Mouse (Mus musculus) Patski (cell line): ENCODE data around the gene Hps3. TPM values are rescaled to one million over a fixed set of nuclear protein-coding genes. Genes with fewer than 3 reads are reported as not detected.

ENCODE experiments used
- ATAC-seq: fragments of 100-300 bp; one replicate; pipeline ENCODE4 v1.8.0; 2021
- CTCF ChIA-PET: fragments of 350-600 bp; sonication (Branson Sonifier 250); formaldehyde crosslinking; loops from one replicate; lab custom pipeline; 2022; ENCODE audit warnings: inconsistent platforms; lab: Charles Lee
- POLR2A ChIA-PET: fragments of 350-600 bp; sonication (Branson Sonifier 250); formaldehyde crosslinking; loops from one replicate; lab custom pipeline; 2022; ENCODE audit warnings: antibody characterized with exemption, inconsistent platforms; lab: Charles Lee
- DNase-seq: peaks from one replicate; pipeline ENCODE4 v3.0.0-alpha.2; 2011; ENCODE audit warnings: low read depth, low spot score
- H3K27me3 ChIP-seq: fragments of 371-371 bp; one replicate; pipeline ENCODE4 v1.5.1; 2021
- CTCF ChIP-seq: fragments of 100-300 bp; IDR thresholded peaks from one replicate; pipeline ENCODE4 v1.5.1; 2021
- in situ Hi-C: fragments of 300-500 bp; cut with MboI; formaldehyde crosslinking; loops from 3 replicates; pipeline ENCODE4 v1.11.1; 2018; ENCODE audit warnings: low pct_unique_long_range_greater_than_20kb, mixed read lengths
- polyA plus RNA-seq: library from polyadenylated mRNA; unstranded; gene quantifications from one replicate; pipeline ENCODE4 v1.2.3, GENCODE M21; 2021

The Hps3 gene
- polyA plus RNA-seq, 1 experiment from 2014 or later, result 20.6 TPM

DNA sequence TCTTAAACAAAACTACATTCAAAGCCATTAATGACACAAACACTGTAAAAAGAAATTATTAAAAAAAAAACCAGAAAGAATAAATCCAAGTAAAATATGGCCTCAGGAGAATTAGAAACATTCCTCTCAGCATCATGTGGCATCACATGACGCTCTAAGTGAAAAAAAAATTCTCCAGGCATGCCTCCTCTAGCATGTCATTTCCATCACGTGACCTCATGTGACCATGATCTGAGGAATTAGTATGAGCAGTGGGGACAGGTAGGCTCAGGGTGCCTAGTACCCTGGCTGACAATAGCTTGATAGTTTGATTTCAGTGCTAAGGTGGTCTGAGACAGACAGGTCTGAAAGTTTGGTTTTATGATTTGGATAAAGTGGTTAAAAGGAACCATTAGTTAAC, 54.0 kb downstream of the Hps3 start:
- no peak for DNase-seq
- ChIA-PET CTCF (interaction anchor here (0.9 to 1.8 kb wide), 3 partner anchors 10 to 76 kb away, joined by 3 to 6 read pairs (median 5); no protein-coding TSS in a partner anchor), POLR2A (interaction anchor here (0.6 kb wide), 1 partner anchor 17 kb away, joined by 11 read pairs; no protein-coding TSS in a partner anchor)
- ATAC-seq, result no peak
- TF ChIP-seq CTCF, result no peak
- no peaks in the 10 kb centered on the region for H3K27me3 ChIP-seq
- in situ Hi-C loops, result no loop called here

DNA sequence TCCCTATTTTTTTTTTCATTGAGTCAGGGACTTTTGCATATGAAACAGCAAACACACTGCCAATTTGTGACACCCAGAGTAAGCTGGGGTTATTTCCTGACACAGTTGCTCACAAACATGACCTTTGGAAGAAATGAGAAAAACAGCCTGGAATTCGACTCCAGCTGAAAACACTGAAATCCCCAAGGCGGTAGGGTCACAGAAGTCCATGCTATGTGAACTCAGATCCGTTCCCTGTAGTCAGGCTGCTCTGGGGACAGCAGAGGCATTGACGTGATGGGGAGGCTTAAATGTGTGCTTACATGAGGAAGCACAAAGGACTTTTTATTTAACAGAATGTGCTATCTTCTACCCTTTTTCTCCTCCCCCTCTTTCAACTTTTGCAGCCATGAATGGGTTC, 56.6 kb downstream of the Hps3 start:
- no peaks in the 10 kb centered on the region for H3K27me3 ChIP-seq
- no peak for DNase-seq
- ATAC-seq, result no peak
- in situ Hi-C loops, result no loop called here
- CTCF ChIA-PET, result interaction anchor here (1.3 kb wide), 1 partner anchor 21 kb away, joined by 3 read pairs; no protein-coding TSS in a partner anchor
- TF ChIP-seq CTCF, result no peak
- POLR2A ChIA-PET, result no interaction called here

DNA sequence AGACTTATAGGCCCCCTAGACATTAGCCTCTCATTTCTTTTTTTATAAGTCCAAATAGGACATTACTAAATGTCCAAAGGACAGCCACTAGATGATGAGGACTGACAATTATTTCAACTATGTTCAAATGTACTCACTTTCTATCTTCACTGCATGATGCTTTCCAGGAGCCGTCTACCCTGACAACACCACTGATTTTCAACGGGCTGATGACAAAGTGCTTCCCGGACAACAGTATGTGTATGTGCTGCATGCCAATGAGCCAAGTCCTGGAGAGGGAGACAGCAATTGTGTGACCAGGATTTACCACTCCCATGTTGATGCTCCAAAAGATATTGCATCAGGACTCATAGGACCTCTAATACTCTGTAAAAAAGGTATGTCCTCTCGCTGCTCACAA, 69.0 kb downstream of the Hps3 start:
- in situ Hi-C loops, result loop anchor here (10.0 kb wide), 1 partner anchor 61 kb away; no protein-coding TSS in a partner anchor
- no peak for TF ChIP-seq CTCF
- POLR2A ChIA-PET, result no interaction called here
- CTCF ChIA-PET, result interaction anchor here (1.6 kb wide), 1 partner anchor 10 kb away, joined by 3 read pairs; no protein-coding TSS in a partner anchor
- no peak for ATAC-seq
- H3K27me3 ChIP-seq, result no peaks in the 10 kb centered on the region
- DNase-seq, result no peak

DNA sequence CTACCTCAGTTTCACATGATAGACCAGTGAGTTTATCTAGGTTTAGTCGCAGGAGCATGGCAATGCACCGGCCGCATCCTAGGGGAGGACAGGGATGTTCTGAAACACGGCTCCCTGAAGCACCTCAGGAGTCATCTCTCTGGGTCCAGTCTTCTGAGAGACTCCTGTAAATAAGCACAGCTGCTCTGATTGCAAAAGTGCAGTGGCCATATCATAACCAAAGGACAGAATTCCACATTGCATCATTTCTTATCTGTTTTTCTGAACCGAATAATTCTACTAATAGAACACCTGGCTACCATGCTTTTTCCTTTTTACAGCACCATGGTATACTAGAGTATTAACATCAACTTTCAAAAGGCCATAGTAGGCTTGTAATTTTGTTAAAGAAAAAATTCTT, 69.9 kb downstream of the Hps3 start:
- in situ Hi-C loops, result loop anchor here (10.0 kb wide), 1 partner anchor 60 kb away; no protein-coding TSS in a partner anchor
- POLR2A ChIA-PET, result no interaction called here
- DNase-seq, result no peak
- CTCF ChIA-PET, result interaction anchor here (1.6 kb wide), 2 partner anchors 11 to 15 kb away, joined by 3 read pairs; no protein-coding TSS in a partner anchor
- no peaks in the 10 kb centered on the region for H3K27me3 ChIP-seq
- no peak for ATAC-seq
- no peak for TF ChIP-seq CTCF

DNA sequence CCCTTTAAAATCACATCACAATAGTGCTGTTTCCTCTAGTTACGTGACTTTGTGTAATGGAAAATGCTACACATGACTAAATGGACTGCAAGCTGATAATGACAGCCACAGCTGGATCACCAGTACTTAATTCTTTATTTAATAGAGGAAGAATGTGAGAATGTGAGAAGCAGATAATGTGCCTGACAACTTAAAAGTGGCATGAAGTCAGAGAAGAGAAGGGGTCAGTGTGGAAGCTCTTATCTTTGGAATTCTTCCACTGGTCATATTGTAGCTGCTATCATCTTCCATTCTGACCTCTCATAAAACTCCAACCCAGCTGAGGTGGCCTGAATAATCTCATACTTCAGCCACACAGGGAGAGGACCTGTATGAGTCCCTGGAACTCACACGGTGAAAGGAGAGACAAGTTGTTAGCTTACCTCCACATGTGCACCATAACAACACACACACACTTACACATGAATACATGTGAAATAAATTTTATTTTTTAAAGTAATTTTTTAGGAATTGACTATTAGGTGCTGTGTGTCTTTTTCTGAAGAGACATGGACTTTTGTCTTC, 70.4 kb downstream of the Hps3 start:
- TF ChIP-seq CTCF, result no peak
- CTCF ChIA-PET, result interaction anchor here (1.6 kb wide), 2 partner anchors 11 to 15 kb away, joined by 3 read pairs; no protein-coding TSS in a partner anchor

GRCm38 (mm10) chr3:19962769-19963513, 72.2 kb downstream of the Hps3 start:
- H3K27me3 ChIP-seq, result no peaks in the 10 kb centered on the region
- ChIA-PET CTCF (interaction anchor here (0.7 to 2.1 kb wide), 5 partner anchors 8 to 25 kb away, joined by 3 to 9 read pairs (median 3); no protein-coding TSS in a partner anchor), POLR2A (interaction anchor here (0.5 to 0.9 kb wide), 2 partner anchors 9 to 53 kb away, joined by 3 read pairs; no protein-coding TSS in a partner anchor)
- DNase-seq (no peak), ATAC-seq (no peak)
- in situ Hi-C loops, result loop anchor here (10.0 kb wide), 1 partner anchor 58 kb away; no protein-coding TSS in a partner anchor
- TF ChIP-seq CTCF, result no peak

More for the DNA sequence above, 70.4 kb downstream of the Hps3 start:
- ATAC-seq, result no peak
- H3K27me3 ChIP-seq, result no peaks in the 10 kb centered on the region
- POLR2A ChIA-PET, result interaction anchor here (1.1 kb wide), 1 partner anchor 11 kb away, joined by 6 read pairs; no protein-coding TSS in a partner anchor
- in situ Hi-C loops, result loop anchor here (10.0 kb wide), 1 partner anchor 60 kb away; no protein-coding TSS in a partner anchor
- DNase-seq, result no peak

GRCm38 (mm10) chr3:19961341-19961740, 73.8 kb downstream of the Hps3 start:
- ChIA-PET POLR2A (no interaction called here), CTCF (interaction anchor here (0.7 to 1.9 kb wide), 4 partner anchors 10 to 63 kb away, joined by 3 to 5 read pairs (median 4); no protein-coding TSS in a partner anchor)
- DNase-seq, result no peak
- TF ChIP-seq CTCF, result no peak
- no peak for ATAC-seq
- in situ Hi-C loops, result loop anchor here (10.0 kb wide), 1 partner anchor 57 kb away; no protein-coding TSS in a partner anchor
- no peaks in the 10 kb centered on the region for H3K27me3 ChIP-seq

GRCm38 (mm10) chr3:19960570-19961114, 74.5 kb downstream of the Hps3 start:
- DNase-seq, result peak; percentile 77
- CTCF ChIA-PET, result interaction anchor here (0.7 to 1.9 kb wide), 7 partner anchors 9 to 62 kb away, joined by 3 to 5 read pairs (median 3); no protein-coding TSS in a partner anchor
- no peaks in the 10 kb centered on the region for H3K27me3 ChIP-seq
- in situ Hi-C loops, result loop anchor here (10.0 kb wide), 1 partner anchor 56 kb away; no protein-coding TSS in a partner anchor
- ATAC-seq, result peak; percentile 38
- POLR2A ChIA-PET, result no interaction called here
- no peak for TF ChIP-seq CTCF

DNA sequence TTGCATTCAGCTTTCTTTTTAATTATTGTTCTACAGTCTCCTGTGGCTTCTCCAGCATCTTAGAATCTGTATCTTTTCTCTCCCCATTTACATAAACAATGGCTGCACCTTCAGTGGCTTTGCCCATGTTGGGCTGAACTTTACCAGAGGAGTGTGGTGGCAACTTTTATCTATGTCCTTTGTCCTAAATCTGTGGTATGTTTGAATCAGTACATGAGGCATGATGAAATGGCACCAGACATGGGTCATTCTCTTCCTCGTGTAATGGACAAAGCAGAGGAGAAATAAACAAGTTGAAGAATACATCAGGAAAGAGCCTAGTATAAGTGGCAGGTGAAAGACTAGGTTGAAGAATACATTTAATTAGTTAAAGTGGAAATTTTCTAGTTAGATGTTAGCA, 76.1 kb downstream of the Hps3 start:
- CTCF ChIA-PET, result interaction anchor here (1.5 kb wide), 2 partner anchors 21 to 54 kb away, joined by 3 to 4 read pairs; no protein-coding TSS in a partner anchor
- in situ Hi-C loops, result loop anchor here (10.0 kb wide), 1 partner anchor 534 kb away; no protein-coding TSS in a partner anchor
- no peak for ATAC-seq
- POLR2A ChIA-PET, result interaction anchor here (1.2 to 1.3 kb wide), 3 partner anchors 10 to 53 kb away, joined by 3 to 8 read pairs (median 3); no protein-coding TSS in a partner anchor
- no peak for TF ChIP-seq CTCF
- no peaks in the 10 kb centered on the region for H3K27me3 ChIP-seq
- no peak for DNase-seq

- no peaks in the 10 kb centered on the region for H3K27me3 ChIP-seq
- DNase-seq, result no peak
- TF ChIP-seq CTCF, result no peak
- POLR2A ChIA-PET, result interaction anchor here (1.2 to 1.3 kb wide), 3 partner anchors 9 to 52 kb away, joined by 3 to 8 read pairs (median 3); no protein-coding TSS in a partner anchor
- no peak for ATAC-seq
- in situ Hi-C loops, result loop anchor here (10.0 kb wide), 1 partner anchor 533 kb away; no protein-coding TSS in a partner anchor
- CTCF ChIA-PET, result interaction anchor here (0.9 to 1.5 kb wide), 3 partner anchors 22 to 53 kb away, joined by 3 to 4 read pairs (median 3); no protein-coding TSS in a partner anchor
Measured at GRCm38 (mm10) chr3:19958031-19958430, 77.1 kb downstream of the Hps3 start.
